Mouse (Mus musculus) induced T-regulatory cell, adult 2 months (primary cell): ENCODE measurements at regions not wholly inside any gene's neighbourhood (a gene's known extent, or its start where the extent isn't known, plus 50 kb on each side); places are given as distances from the start of the nearest gene placed in this dataset.

Source experiments
- DNase-seq: peaks from one replicate; pipeline ENCODE4 v3.0.0-alpha.2; 2012; ENCODE audit warnings: low read depth

DNA sequence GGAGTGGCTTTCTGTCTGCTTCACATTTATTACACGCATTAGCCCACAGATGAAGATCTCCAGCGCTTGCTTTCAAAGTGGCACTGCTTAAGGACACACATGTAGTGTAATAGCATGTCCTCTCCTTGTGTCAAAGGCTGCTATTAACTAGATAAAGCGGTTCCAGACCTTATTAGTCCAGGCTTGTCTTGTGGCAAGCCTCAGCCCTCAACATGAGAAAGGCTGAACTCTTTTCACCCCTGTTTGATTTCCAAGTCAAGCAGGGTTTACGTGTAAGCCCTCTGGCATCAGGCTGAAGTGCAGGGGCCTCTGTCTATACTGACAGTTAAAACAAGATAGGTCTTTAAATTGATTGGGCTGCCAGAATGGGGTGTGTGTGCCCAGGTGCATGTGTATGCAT is 403.7 kb upstream of the Adamts16 start:
- DNase-seq: no peak

DNA sequence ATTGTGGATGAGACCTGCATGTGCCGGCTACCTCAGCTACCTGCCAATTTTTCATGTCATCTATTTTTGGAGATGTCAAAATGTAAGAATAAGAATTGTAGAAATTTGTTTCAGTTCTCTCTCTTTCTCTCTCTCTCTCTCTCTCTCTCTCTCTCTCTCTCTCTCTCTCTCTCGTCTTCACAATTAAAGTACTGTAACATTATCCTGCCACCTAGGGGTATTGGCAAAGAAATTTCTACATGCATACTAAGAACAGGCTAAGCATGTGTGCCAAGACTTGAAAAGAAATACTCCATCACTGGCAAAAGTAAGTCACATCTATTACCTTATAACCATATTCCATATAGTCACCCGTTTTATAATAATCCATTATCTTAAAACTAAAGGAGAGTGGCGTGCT is 398.2 kb upstream of the Adamts16 start:
- DNase-seq: no peak

DNA sequence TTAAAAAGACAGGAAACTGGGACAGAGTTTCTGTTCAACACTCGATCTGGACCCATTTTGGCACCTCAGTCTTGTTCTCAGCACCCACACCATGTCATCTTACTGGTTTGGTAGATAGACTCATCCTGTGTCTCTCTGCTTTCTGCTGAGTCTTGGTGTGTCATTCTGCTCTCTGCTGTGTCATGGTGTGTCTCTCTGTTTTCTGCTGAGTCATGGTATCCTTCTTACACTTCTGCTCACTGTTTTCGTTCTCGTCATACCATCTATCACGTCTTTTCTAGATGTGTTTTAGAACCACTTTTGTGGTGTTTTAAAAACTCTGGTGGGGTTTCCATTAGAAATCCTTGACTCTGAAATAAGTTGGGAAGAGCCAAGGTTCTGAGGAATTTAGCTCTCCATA is 393.7 kb upstream of the Adamts16 start:
- DNase-seq: no peak

DNA sequence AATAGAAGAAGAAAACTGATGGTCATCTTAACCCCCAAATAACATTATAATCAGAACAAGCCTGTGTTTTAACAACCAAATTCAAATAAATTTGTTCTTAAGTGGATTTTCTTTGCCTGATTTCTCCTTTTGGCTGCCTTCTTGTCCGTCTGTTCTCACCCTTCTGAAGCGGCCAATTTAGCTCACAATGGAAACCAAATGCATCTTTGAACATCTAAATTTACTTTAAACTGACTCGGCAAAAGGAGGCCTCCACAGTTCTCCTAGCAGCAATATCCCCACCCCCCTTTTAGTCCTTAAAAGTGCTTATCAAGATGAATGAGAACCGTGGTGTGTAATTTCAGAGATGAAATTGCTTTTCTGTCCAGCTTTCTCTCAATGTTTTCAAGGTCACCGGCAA is 389.6 kb upstream of the Adamts16 start:
- DNase-seq: no peak

DNA sequence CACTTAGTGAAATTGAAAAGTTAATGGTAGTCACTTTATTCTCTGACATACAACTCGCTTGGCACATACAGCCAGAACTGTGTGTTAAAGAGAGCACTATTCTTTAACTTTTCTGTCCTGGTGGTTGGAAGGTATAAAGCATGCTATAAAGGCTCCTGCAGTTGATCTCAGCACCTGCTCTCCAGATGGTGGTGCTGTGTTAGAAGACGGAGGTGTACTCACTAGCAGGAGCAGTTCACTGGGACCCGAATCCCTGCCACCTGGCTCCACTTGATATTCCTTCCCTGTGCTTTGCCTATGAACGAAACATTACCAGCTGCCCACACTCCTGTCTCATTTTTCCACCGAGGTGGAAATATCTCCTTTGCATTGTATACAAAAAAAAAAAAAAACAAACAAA is 373.2 kb upstream of the Adamts16 start:
- DNase-seq: no peak

DNA sequence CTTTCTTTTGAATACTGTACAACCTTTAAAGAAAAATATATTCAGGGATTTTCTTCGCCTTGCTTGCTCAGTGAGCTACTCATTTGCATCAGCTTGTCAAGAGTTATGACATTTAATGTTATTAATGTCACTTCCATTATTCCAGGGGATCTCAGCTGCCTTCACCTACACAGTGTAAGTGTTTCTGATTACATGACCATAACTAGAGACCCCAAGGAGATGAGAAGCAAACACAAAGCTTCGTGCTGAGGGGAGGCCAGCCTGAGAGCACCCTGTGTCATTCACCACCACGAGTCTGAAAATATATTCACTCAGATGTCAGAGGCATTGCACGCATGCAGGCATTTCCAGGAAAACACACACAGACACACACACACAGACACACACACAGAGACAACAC is 369.8 kb upstream of the Adamts16 start:
- no peak for DNase-seq

DNA sequence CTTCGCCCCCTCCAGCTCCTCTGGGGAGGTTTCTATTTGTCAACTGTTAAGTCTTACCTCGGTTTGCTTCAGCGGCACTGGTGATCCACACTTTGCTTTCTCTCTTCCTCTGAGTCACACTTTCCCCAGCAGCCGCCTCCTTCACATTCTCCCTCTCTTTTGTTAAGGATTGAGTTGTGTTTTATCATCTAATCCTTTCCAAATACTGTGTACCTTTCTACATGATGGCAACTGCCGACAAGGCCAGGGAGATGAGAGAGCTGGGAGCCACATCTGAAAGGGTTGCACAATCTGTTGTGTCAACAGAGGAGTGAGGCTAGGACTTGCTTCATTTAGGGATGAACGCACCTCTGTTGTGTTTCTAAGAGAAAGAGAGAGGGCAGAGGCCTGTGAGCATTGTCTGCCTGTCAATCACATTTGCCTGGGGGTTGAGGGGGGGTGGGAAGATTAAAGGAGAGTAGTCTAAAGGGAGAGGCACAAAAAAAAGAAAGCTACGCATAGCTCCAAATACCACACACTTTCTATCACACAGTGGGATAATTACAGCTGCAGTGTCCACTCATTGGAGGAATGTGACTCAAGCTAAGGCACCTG is 369.1 kb upstream of the Adamts16 start:
- no peak for DNase-seq

DNA sequence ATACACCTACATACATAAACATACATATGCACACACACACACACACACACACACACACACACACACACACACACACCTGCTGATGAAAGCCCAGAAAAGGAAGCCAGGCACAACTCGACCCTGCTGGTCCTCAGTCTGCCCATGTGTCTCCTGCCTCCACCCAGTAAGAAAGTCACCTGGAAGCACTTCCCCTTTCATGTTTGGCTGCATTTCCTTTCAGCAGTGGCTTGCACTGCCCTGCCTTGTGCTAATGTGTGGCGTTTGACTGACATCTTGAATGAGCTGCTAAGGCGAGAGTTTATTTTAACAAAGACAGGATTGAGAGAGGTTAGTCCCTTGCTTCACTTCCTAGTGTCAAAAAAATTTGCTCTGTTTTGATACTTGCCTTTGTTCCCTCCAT is 364.1 kb upstream of the Adamts16 start:
- no peak for DNase-seq

DNA sequence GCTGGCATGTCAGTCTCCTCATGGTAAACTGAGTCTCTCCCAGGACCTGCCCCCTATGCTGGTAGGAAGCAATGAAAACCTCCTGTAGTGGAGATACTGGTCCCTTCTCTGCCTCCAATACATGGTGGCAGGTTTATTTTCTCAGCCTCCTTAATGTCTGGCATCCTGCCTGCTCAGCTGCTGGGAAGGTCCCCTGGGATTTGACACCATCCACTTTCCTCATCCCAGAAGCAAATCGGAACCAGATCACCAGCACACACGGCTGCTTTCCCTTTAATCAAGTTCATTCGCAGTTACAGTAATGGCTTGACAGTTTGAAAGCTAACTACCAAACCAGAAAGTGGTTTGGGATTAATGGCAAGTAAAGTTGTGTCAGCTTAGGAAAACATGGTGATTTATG is 359.0 kb upstream of the Adamts16 start:
- DNase-seq: no peak

DNA sequence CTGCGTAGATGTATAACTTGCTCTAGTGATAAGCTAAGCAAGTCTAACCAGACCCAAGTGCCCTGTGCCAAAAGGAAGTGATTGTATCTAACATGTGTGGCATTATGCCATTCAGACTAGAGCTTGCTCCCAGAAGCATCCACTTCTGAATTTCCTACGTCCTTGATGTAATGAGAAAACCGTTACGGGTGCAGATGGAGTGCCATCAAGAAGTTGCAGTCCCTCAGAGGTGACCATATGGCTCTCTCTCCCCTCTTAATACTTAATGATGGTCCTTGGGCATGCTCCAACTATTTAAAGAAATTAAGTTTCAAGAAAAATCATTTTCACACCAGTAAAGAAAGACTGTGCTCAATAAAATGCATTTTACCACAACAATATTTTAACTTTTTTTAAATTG is 354.1 kb upstream of the Adamts16 start:
- no peak for DNase-seq

DNA sequence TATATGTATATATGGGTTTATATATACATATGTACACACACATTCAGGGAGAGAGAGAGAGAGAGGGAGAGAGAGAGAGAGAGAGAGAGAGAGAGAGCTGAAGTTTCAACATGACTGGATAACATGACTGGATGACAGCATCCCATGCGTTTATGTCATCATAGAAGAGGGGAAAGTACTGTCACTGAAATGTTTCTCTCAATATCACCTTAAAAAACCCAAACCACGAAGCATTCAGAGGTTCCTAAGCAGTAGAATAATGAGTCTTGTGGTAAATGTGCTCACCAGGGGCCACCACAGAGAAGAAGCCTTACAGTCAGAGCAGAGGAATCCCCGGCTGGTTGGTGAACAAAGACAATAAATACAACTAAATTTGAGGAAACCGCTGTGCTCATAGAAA is 342.9 kb upstream of the Adamts16 start:
- no peak for DNase-seq

DNA sequence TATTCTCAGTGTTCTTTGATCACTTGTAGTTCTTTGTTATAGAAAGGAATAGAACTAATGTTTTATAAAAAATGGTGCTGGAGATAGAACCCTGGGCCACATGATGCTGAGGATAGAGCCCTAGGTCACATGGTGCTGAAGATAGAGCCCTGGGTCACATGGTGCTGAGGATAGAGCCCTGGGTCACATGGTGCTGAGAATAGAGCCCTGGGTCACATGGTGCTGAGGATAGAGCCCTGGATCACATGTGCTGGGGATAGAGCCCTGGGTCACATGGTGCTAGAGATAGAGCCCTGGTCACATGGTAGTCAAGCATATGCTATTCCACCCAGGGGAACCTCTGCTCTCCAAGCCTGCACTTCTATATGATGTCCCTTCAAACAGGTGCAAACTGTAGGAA is 337.5 kb upstream of the Adamts16 start:
- no peak for DNase-seq

DNA sequence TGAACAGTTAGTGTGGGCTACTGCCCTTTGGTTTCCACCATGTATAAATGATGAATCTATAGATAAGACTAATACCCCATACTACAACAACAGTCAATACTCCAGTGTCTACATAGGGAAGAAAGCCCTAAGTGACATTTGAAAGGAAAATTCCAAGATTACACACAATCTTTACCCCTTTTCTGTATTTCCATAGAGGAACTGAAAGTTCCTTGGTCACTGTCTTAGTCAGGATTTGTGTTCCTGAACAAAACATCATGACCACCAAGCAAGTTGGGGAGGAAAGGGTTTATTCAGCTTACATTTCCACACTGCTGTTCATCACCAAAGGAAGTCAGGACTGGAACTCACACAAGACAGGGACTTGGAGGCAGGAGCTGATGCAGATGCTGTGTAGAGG is 332.7 kb upstream of the Adamts16 start:
- no peak for DNase-seq

DNA sequence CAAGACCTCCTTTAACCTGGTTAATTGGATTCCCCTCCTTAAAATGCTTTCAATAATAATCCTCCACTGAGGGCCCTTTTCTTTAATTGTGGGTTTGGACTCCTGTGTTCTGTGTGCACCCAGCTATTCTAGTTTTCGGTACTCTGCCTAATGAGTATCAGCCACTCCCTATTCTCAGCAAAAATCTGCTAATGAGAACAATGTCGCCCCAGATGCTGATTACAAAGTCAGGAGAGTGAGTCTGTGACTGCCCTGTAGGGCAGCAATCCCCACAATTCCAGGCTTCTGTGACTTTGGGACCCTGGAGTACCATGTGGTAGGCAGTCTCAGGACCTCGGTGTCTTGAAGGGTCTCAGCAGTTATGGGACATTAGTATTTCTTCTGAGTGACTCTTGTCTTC is 324.6 kb upstream of the Adamts16 start:
- no peak for DNase-seq

DNA sequence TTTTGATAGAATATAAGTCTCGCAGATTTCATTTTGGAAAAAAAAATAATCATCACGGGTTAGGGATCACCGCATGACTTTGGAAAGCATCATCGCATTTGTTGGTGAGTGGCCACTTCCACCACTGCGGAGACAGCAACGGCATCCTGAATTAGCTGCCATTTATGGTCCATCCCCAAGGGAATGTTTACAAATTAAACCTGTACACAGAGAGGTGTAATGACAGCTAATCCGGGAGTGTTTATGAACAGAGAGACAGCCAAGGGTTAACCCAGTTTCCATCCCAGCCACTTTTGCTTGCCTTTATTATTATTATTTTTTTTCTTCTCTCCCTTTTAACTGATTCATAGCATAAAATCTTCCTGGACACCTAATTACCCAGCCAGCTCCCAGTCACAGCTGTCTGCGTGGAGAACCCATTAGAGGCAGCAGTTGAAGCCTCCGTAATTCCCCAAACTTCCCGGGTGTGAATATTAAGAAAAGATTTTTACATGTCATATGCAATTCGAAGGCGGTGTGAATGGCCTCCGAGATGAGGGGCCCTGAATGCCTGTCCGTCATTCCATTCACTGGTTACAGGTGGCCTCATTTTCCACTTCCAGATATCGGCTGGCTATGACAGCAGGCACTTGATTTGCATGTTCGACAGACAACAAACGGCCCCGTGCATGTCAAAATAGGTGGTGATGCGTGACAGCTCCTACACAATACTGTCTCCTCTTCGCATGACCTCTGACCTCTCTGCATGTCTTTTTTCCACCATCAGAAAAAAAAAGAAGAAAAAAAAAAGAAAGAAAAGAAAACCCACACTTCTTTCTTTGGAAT is 323.7 kb upstream of the Adamts16 start:
- no peak for DNase-seq

DNA sequence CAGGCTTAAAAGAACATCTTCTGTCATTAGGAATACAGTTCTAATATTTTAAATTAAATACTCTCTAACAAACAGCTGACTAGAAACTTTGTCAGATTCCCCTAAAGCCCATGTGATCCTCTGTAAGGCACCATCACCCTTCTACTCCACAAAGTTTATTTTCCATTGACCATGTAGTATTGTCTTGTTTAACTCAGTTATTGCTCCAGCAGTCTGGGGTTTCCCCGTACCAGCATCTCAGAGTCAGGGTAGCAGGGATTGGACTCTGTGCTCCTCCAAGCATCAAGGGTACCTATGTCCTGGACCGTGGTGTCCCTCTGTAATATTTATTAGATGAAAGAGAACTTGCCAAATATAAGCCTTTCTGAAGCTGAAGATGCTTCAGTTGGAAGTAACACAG is 322.4 kb upstream of the Adamts16 start:
- no peak for DNase-seq

DNA sequence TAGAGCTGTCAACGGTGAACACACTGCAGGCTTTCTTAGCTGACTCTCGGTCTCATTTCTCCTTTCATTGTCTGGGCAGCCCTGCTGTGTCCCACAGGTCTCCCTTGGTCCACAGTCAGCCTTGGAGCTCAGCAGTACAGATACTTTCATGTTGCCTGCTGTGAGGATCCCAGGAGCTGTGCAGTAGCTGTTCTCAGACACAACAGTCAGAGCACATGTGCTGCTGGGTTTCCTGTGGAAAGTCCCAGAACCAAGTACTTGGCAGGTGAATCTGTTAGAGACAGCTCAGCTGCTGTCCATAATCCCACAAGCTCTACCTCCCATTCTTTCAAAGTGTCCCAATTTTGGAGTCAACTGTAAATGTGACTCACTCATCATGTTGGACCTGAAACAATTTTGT is 321.3 kb upstream of the Adamts16 start:
- DNase-seq: no peak

DNA sequence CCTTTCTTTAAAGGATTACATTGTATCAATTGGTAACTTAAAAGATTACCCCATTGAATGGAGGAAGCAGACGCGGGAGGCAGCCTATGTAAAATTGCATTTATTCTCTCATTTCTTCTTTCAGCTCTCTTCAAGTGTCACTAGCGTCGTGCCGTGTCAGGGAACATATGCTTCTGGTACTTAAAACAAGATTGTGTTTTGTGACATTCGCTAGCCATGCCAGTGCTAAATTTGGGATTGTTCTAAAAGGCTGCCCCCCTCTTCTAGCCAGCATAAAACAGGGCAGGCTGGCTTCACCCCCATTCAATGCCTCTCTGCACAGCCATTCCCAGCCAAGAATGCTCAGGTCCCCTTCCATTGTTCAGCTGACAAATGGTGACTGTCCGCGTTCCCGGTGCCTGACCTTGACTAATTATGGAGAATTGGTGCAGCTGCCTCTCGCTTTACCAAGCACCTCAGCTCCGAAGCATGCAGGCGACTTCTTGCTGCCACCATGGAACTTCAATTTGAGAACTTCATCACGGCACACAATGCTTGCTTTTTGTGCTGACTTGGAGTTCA is 316.8 kb upstream of the Adamts16 start:
- no peak for DNase-seq

DNA sequence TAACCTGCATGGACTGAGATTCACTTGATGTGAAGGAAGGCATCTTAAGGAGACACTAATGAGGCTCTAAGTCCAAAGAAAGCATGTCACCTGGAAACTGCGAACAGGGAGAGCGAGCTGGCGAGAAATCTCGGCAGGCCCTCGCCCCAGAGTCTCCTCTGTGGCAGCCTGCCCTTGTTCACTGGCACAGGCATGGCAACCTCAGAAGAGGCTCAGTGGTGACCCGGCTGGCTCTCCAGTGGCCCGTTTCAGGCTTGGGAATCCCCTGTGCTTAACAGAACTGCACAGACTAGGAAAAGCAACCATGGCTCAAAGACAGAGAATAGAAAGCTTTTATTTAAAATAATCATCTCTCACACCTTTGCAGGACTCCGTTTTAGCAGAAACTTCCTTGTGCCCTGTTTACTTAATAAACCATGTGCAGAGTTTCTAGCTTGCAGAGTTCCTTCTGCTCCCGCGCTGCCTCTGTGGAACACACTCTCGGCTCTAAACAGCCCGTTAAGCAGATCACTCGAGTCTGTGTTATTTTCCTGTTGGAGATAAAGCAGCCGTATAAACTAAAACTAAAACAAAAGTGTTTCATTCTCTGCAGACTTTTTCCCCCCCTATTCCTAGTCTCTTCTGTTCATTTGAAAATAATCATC is 316.2 kb upstream of the Adamts16 start:
- DNase-seq: no peak

DNA sequence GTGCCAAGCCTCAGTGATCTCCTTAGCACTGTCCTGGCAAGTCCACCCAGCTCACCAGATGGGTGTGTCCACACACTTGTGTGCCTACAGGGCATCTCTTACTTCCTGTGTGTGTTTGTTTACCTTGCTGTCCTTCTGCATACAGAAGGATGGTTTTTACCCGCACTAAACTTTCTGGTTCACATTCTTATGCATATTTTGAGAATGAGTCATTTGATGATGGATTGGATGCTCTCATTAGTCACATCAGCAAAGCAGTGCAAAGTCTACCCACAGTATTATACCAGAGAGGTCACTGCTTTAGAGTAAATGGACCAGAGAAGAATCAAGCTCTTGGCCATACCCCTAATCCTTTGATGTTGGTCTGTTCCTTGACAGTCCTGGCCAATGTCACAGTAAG is 308.5 kb upstream of the Adamts16 start:
- DNase-seq: no peak

DNA sequence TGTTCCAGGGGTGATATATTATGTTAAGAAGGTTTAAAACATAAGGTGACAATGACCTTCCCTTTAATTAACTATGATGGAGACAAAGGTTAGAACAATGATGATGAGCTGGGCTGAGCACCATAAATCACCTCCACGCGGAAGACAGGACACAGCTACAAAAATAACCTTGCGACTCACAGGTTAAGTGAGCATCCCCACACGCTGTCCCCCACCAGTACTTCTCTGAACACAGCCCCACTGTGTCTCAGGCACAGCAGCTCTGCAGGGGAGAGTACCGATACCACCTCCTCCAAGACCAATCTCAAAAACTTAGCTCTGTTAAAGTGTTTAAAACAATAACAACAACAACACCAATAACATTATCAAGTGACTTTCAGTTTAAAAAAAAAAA is 307.7 kb upstream of the Adamts16 start:
- DNase-seq: no peak

DNA sequence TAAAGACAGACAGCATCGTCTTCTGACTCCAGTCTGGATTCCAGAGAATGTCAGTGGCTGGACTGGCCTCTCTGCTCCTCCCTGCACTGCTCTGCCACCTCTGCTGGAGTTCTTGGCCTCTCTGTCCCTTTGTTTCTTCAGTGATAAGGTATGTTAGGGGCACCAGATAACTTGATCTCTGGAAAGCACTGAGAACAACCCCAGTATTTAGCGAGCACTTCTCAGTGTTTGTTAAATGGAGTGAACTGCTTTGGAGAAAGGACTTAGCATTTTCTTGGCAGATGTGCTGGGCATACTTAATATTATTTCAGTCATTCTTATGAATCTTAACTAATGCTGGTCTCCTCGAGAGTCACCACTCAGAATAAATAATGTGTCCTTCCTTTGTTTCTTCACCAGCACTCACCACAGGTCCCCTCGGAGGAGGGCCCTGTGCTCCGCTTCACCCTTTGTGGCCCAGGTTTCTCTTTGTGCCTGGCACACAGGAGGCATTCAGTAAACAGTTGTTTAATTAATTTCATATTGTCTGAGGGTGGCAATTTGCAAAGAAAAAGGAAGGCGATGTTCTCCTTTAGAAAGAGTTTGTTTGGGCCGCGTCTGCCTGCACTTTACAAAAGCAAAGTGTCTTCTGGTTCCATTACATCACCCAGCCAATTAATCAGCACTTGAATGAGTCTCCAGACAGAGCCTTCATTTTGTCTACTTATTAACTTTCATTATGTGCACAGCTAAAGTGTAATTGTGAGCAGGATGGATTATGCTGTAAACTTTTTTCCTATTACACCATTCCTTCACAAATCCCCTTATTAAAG is 307.1 kb upstream of the Adamts16 start:
- no peak for DNase-seq
